Comparison of ENCODE assay signal across 22 mouse cellular contexts in genomic region chr5:110967483-110968055, GRCm38 (mm10).
"Had no signal": no experiment of that assay in that cellular context is flagged by ENCODE, and none has a peak within 500 bp of the region (broad histone marks: within the 10 kb centered on the region; RNA-seq: fewer than 3 reads in every experiment).

No protein-coding gene starts in this region.

- H3K9ac ChIP-seq: limb, embryonic 12.5 days; limb, embryonic 15.5 days; liver, embryonic 14.5 days; lung, embryonic 15.5 days; neural tube, embryonic 12.5 days; neural tube, embryonic 15.5 days had no signal

- H3K4me2 ChIP-seq: limb, embryonic 12.5 days; limb, embryonic 15.5 days; liver, embryonic 11.5 days; lung, embryonic 15.5 days; neural tube, embryonic 12.5 days; neural tube, embryonic 15.5 days had no signal

- H3K36me3 ChIP-seq: limb, embryonic 12.5 days; limb, embryonic 15.5 days; lung, embryonic 15.5 days; midbrain, embryonic 10.5 days; neural tube, embryonic 12.5 days; neural tube, embryonic 15.5 days had no signal

- H3K27me3 ChIP-seq: limb, embryonic 12.5 days; limb, embryonic 15.5 days; lung, embryonic 15.5 days; neural tube, embryonic 12.5 days; neural tube, embryonic 15.5 days had no signal

- H3K4me3 ChIP-seq: limb, embryonic 12.5 days; limb, embryonic 15.5 days; lung, embryonic 15.5 days; megakaryocyte, embryonic 14.5 days; midbrain, embryonic 10.5 days; neural tube, embryonic 12.5 days; neural tube, embryonic 15.5 days had no signal

- H3K27ac ChIP-seq: limb, embryonic 12.5 days; limb, embryonic 15.5 days; liver, embryonic 14.5 days; lung, embryonic 15.5 days; midbrain, embryonic 10.5 days; neural tube, embryonic 12.5 days; neural tube, embryonic 15.5 days; stomach, postnatal 0 days had no signal

- DNase-seq: kidney, adult 9 months; kidney, postnatal 14 days; kidney, postnatal 4 days; left cerebral cortex, postnatal 4 days; lung, adult 18-20 months; lung, postnatal 10 days; lung, postnatal 36 days; midbrain, embryonic 14.5 days; right cerebral cortex, adult 18-20 months; right cerebral cortex, postnatal 14 days; right cerebral cortex, postnatal 4 days; thymus, postnatal 25 days had no signal

- H3K9me3 ChIP-seq: limb, embryonic 12.5 days; limb, embryonic 15.5 days; lung, embryonic 15.5 days; megakaryocyte, embryonic 14.5 days; midbrain, embryonic 10.5 days; neural tube, embryonic 12.5 days; neural tube, embryonic 15.5 days had no signal

- H3K4me1 ChIP-seq: neural tube, embryonic 12.5 days; neural tube, embryonic 15.5 days had no signal
